Mouse (Mus musculus) lung, embryonic 15.5 days (tissue): ENCODE results near the gene Golph3. TPM values are rescaled to one million over a fixed set of nuclear protein-coding genes. Genes with fewer than 3 reads are reported as not detected.

ENCODE experiments used
- ATAC-seq: fragments of 200-750 bp; cut with Nextera tagmentation; 2 replicates; pipeline ENCODE4 v1.8.0; 2017; ENCODE audit warnings: moderate number of reproducible peaks, borderline replicate concordance; ENCODE audit not compliant: low FRiP score, low TSS enrichment; ENCODE audit errors: extremely low read depth
- H3K27ac ChIP-seq: fragments of 300-500 bp; sonication (generic); 2 replicates; pipeline ENCODE4 v1.5.1; 2015; ENCODE audit warnings: moderate library complexity, mild to moderate bottlenecking, inconsistent platforms
- H3K27me3 ChIP-seq: fragments of 300-500 bp; sonication (generic); 2 replicates; pipeline ENCODE4 v1.6.1; 2015; ENCODE audit warnings: inconsistent platforms
- H3K36me3 ChIP-seq: fragments of 300-500 bp; sonication (generic); 2 replicates; pipeline ENCODE4 v1.6.1; 2015; ENCODE audit warnings: inconsistent platforms
- H3K4me1 ChIP-seq: fragments of 300-500 bp; sonication (generic); 2 replicates; pipeline ENCODE4 v1.6.1; 2015; ENCODE audit warnings: inconsistent platforms
- H3K4me2 ChIP-seq: fragments of 300-500 bp; sonication (generic); 2 replicates; pipeline ENCODE4 v1.6.1; 2015; ENCODE audit warnings: inconsistent platforms, mild to moderate bottlenecking, moderate library complexity
- H3K4me3 ChIP-seq: fragments of 300-500 bp; sonication (generic); 2 replicates; pipeline ENCODE4 v1.5.1; 2015; ENCODE audit warnings: mild to moderate bottlenecking, inconsistent platforms
- H3K9ac ChIP-seq: fragments of 300-500 bp; sonication (generic); 2 replicates; pipeline ENCODE4 v1.6.1; 2015; ENCODE audit warnings: inconsistent platforms
- H3K9me3 ChIP-seq: fragments of 300-500 bp; sonication (generic); 2 replicates; pipeline ENCODE4 v1.6.1; 2016; ENCODE audit warnings: inconsistent platforms
- WGBS: fragments of 180-500 bp; shearing (Covaris S2); methylation state at CpG from one replicate; pipeline ENCODE4 v1.1.7; 2015; 5-methylcytosine and 5-hydroxymethylcytosine counted together
- polyA plus RNA-seq: library from polyadenylated mRNA; unstranded; fragments of >200 nt; fragmentation: Nextera tagmentation; extraction: Ambion mirVana; gene quantifications from 2 replicates; pipeline ENCODE4 v1.2.1, GENCODE M21; 2015

Golph3 gene
- polyA plus RNA-seq, 1 experiment from 2014 or later: 83.2 TPM

DNA sequence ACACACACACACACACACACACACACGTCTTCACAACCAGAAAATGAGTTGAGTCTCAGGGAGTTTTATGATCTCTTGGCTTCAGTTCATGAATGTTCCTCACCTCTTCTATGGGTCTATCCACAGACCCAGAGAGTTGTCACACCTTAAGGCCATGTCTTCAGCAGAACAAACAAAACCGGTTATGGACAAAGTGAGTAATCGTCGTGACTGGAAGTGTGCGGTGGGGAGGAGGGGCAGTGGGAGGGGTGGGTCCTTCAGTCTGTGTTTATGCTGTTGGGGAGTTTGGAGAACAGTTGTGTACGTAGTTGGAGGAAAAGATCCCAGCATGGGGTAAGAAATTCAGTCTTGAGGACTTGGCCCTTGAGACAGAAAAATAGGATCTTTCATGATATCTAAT lies 75.8 kb downstream of the Golph3 start:
- H3K27me3 ChIP-seq: no peaks in the 10 kb centered on the region
- no peak overlapping the region for H3K4me3 ChIP-seq

More for the DNA sequence above, 75.8 kb downstream of the Golph3 start:
- Histone ChIP-seq H3K9ac (no peak overlapping the region), H3K4me2 (no peak overlapping the region), H3K36me3 (no peaks in the 10 kb centered on the region; the same call in 1 of the 2 replicates), H3K27ac (no peak overlapping the region), H3K9me3 (no peaks in the 10 kb centered on the region), H3K4me1 (no peaks in the 10 kb centered on the region)
- 66% methylated on average over 6 of the region's 6 CpGs for WGBS
- no peak for ATAC-seq

Other genes starting within 250 kb of the Golph3 start
- gene Zfr, start 203.6 kb upstream of the Golph3 start, polyA plus RNA-seq: 110 and 120 TPM in 2 replicates
- gene Mtmr12, start 116.4 kb upstream of the Golph3 start, polyA plus RNA-seq: 18.2 and 19.1 TPM in 2 replicates
- gene 1810049J17Rik, start 449 bp downstream of the Golph3 start, polyA plus RNA-seq: 0.99 and 1.4 TPM in 2 replicates